Mouse (Mus musculus): ENCODE measurements around the gene Magel2.
A peak's percentile ranks its signal among the peaks of the same experiment; 100 is the strongest.

Gene Magel2

DNA sequence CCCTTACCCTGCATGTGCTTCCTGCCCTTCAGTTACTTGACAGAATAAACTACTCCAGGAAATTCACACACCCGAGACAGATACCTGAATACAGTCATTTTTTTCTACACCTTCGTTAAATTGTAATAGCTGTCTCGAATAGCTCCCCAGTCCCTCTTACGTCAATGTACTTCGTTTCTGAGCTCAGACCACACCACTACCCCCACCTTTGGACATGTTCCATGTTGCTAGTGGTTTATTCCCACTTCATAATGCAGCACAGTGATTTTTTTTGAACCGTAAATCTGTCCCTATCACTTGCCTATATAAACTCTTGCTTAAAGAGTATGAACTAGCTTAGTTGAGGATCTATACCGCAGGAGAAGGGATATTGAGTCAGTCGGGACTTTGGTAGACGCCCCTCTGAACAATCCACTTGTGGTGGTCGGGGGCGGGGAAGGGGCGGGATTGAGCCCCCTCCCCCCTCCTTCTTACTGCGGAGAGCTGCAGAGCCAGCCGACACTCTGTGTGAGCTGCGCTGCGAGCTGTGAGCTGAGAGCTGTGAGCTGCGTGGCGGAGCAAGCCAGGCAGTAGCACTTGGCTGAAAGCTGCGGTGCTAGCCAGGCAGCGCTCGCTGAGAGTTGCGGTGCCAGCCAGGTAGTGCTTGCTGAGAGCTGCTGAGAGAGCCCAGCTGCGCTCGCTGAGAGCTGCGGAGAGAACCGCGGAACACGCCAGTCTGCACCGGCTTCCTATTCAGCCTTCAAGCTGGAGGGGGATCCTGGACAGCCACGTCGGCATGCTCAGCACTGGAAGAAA, at the start of gene Magel2:
Gene Magel2, plus strand, starts transcription at position 501 of the 795 bp plus-strand sequence.
- DNase-seq (ENCODE audit: low spot score): no peak

DNA sequence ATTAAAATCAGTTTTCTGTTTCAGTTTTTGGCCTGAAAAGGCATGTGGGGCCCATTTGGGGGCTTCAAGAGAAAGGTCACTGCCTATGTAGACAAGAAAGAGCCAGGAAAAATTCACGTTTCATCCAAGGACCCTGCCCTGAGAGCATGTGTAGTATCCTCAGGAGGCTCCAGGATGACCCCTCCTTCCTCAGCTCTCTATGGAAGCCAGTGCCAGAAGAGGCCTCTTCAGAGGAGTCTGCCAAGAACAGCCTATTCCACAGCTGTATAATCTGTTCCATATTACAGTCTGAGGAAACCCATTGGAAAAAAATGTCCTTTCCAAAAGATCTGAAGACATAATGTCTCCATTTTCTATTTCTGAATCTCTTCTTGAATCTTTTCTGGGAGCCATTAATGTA, 31.4 kb upstream of the Magel2 start:
- no peak for DNase-seq (ENCODE audit: low spot score)

DNA sequence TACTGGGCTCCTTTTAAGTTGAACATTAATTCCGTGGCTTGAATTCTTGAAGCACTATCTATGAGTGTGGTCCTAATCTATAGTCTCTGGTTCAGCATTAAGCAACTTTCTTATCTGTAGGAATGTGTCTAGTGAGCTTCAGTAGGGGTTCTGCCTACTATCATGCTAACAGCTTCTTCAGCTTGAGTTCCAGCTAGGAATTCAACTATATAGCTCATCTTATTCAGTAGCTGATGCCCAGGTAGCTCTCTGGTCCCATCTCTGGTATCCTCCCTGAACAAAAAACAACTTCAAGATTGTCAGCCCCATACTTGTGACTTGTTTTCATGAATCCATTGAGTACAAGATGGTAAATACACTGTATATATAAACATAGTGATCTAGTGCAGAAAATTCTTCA, 30.5 kb upstream of the Magel2 start, which contains the start of gene Ndn:
Gene Ndn, plus strand, starts transcription at position 301 of the 400 bp plus-strand sequence.
- no peak for DNase-seq (ENCODE audit: low spot score)

DNA sequence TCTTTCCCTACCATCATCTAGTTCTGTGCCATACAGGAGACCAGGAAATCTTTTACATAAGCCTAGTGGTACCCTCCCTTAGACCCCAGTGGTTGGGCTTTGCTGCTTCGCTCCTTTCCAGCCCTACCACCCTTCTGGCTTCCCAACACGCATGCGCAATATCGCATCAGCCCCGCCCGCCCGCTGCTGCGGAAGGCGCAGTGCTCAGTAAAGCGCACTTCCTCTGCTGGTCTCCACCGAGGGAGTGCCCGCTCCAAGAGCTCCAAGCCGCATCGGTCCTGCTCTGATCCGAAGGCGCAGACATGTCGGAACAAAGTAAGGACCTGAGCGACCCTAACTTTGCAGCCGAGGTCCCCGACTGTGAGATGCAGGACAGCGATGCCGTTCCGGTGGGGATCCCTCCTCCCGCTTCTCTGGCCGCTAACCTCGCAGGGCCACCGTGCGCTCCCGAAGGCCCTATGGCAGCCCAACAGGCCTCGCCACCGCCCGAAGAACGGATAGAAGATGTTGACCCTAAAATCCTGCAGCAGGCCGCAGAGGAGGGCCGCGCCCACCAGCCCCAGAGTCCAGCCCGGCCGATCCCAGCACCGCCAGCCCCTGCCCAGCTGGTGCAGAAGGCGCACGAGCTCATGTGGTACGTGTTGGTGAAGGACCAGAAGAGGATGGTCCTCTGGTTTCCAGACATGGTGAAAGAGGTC, 28.6 kb upstream of the Magel2 start:
- peak; percentile 73 for DNase-seq (ENCODE audit: low spot score)

DNA sequence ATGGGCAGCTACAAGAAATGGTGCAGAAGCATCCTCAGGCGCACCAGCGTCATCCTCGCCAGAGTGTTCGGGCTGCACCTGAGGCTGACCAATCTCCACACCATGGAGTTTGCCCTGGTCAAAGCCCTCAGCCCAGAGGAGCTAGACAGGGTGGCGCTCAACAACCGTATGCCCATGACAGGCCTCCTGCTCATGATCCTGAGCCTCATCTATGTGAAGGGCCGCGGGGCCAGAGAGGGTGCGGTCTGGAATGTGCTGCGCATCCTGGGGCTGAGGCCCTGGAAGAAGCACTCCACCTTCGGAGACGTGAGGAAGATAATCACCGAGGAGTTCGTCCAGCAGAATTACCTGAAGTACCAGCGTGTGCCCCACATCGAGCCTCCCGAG, 28.0 kb upstream of the Magel2 start:
- DNase-seq (ENCODE audit: low spot score): no peak

DNA sequence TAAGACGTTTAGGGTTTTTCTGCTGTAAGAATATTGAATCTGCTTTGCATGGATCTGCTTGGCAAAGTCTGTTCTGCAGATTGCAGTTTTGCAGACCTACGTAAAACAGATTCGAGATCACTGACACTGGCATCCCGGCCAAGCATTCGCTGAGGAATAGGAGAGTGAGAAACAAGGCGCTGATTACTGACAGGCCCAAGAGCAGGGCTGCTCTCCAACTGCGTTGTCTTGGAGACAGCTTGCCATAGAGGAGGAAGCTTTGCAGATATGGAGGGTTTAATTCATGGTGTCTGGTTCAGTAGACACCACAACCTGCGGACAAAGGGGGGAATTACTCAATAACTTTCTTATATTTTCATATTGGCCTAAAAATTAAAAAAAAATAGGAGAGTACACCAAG, 25.5 kb upstream of the Magel2 start:
- no peak for DNase-seq (ENCODE audit: low spot score)

DNA sequence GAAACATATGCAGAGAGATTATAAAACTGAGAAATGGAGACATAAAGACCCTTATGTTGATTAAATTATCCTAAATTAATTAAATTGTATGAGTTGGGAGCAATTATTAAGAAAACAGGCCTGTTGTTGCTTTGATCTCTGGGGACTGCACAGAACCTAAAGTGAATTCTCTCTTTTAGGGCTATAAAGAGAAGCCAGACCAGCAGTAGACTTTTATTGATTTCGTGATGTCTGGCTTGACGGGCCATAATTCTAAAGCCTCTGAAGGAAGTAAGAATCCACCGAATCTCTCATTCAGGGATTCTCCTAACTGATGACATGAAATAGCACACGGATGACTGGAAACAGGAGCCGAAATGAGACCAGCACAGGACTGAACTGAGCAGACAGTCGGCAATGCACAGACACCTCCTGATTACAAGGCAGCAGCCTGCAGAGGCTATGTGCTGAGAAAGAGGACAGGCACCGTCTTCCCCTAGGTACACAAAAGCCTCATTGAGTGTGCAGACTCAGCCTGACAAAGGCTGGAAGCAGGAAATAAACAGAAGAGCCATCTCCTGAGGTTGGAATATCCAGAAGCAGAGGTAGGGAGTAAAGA, 11.7 kb upstream of the Magel2 start:
- no peak for DNase-seq (ENCODE audit: low spot score)

DNA sequence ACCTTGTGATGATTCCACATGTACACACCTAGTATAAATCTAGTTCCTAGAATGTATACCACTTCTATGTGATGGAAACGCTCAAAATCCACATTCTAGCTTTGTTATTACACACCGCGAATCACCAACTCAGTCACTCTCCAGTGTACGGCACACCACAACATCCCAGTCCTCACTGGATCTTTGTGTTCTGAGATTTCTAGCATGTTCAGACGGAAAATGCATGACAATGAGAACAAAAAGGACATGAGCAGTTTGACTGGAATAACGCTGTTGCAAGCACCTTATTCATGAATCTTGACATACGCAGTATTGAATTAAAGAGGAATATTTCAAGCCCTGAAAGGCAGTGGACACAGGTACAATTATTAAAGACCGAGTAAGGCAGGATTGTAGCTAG, 10.1 kb upstream of the Magel2 start:
- DNase-seq (ENCODE audit: low spot score): no peak

DNA sequence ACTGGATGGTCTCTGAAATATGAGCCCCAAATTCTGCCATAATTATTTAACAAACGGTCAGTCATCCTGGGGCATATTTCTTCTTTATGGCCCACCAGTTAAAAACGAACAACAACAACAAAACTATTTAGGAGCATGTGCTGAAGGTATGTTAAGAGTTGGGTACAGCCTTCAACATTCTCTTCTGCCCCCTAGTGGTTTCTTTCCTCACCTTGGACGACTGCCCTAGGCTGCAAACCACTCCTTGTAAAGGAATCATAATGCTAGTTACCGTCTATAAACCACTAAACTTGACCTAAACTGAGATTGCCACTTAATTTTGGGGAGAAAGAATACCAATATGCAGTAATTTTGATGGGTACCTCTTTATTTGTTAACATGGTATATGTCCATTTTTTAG, 1.2 kb upstream of the Magel2 start:
- DNase-seq (ENCODE audit: low spot score): no peak

DNA sequence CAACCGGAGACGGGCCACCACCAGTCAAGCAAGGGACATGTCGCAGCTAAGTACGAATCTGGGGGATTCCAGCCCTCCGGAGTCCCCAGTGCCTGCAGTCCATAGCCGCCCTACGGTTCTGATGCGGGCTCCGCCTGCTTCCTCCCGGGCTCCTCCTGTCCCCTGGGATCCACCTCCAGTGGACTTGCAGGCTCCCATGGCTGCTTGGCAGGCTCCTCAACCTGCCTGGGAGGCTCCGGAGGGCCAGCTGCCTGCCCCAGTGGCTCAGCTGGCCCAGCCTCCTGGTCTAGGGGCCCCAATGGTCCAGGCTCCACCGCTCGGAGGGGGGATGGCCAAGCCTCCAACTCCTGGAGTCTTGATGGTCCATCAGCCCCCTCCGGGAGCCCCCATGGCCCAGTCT, 503 bp downstream of the Magel2 start:
- DNase-seq (ENCODE audit: low spot score): no peak

DNA sequence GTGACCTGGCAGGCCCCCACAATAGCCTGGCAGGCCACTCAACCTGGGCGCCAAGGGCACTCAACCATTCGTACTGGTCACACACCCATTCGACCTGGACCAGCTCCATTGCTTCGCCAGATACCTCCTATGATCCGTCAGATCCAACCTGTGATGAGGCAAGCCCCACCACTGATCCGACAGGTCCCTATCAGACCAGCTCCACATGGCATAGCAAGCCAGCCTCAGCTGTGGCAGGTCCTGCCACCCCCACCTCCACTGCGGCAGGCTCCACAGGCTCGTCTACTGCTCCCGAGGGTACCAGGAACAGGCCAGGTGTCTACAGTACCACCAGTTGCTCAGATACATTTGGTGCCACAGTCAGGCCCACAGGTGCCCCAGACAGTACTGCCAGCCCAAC, 1.7 kb downstream of the Magel2 start:
- no peak for DNase-seq (ENCODE audit: low spot score)

DNA sequence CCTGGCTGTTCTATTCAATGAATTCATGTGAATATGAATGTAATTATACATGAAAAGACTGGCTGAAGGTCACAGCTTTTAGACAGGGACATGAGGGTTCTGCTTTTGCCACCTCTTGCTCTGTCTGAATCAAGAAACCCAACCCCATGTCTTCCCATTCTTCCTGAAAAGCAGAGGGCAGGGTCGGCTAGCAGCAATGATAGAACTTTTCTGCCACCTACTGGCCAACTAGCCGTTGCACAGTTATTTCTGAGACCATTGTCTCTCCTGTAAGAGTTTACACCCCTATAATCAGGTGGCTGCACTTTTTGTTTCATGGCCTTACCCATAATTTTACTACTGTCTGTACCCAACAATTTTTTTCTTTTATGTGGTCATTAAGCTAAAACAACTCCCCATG, 5.6 kb downstream of the Magel2 start:
- DNase-seq (ENCODE audit: low spot score): no peak

DNA sequence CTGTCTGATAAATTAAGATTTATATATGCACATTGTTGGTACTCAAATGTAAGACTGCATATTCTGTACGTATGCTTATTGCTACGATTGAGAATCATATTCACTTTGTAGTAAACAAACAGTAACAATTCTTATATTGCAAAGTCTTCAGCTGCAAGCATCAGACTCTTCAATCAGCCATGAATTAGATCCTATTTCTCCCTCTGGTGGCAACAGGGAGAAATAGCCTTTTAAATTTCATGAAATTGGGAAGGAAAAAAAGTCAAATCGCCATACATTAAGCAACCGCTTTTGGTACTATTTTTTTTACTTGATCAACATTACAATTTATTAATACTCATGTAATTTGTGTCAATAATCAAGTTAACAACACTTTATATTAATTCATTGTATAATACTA, 11.5 kb downstream of the Magel2 start:
- DNase-seq (ENCODE audit: low spot score): no peak

DNA sequence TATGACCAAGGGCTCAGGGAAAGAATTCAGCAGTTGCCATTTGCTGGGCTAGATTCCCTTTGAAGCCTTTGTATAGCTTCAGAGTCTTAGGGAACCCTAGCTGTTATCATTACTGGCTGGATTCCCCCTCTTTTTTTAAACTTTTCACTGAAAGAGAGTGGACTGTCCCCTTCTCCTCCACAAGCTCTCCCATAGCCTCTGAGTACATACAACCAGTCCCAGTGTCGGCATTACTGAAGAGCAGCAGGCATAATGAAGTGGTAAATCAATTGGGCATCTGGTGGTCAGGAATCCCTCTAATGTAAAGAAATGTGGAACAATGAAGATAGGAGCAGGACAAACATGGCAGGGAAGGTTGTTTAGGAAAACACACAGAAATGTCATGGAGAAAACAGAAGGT, 15.4 kb downstream of the Magel2 start:
- no peak for DNase-seq (ENCODE audit: low spot score)

DNA sequence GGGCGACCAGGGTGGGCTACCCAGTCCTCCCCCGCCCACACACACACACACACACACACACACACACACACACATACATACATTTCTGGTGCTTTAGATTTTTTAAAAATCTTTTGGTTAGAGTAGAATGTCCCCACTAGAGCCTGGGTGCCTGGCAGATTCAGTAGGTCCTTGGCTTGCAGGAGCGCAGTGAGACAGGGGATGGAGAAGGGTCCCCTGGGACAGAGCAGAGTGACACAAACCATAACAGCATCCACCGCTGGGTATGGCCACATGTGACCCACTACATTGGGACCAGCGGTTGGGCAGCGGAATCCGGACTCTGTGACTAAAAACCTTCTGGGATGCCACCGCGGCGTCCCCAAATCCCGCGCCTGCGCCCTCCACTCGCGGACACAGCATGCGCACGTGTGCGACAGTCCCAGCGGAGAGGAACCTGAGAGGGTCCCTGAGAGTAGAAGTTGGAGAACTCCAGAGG, 29.8 kb downstream of the Magel2 start:
- DNase-seq (ENCODE audit: low spot score): no peak

DNA sequence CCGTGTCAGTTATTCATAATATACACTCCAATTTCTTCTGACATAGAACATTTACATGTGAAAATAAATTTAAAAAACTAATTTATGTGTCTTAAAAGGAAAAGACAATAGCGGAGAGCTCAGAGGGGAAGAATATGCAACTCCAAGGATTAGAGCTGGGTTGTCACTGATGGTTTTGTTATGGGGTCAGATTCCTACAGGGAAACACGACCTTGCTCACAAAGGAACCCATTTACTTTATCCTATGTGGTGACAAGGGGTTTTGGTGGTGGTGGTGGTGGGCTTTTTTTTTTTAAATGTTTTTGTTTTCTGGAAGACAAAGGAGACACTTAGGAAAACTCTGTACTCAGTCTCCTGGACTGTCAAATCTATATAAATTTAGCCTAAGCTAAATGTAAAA, 31.0 kb downstream of the Magel2 start:
- DNase-seq (ENCODE audit: low spot score): no peak

DNA sequence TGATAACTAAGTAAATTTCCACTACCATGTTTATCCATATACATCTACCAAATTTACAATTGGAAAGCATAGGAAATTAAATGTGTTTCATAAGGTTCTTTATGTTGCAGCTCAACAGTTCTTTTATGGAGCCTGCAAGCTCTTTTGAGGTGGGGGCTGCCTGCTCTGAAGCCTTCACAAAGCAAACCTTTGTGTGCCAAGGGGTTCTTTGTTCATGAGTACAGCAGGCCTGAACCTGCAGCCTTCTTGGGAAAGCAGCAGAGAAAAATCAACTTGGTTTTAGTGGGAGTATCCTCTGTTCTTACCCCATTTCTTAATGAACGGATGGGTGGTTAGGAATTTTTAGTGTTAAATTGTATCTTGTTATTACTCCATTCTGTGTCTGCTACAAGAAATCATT, 38.4 kb downstream of the Magel2 start:
- DNase-seq (ENCODE audit: low spot score): no peak

DNA sequence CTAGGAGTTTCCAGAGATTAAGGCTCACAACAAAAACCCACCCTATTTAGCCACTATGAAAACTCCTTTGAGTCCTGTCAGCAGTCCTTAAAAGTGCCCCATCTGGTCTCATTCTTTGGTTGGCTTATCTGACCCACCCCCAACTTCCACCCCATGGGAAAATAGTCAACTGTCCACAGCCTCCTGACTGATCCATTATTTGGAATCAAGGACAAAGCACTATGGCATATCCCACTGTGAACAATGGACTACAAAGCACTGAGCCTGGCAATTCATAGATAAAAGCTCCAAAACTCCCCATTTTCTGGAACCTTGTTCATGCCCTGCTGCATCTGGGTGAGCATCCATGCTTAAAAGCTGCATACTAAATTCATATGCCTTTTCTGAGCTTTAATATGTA, 39.4 kb downstream of the Magel2 start:
- no peak for DNase-seq (ENCODE audit: low spot score)

DNA sequence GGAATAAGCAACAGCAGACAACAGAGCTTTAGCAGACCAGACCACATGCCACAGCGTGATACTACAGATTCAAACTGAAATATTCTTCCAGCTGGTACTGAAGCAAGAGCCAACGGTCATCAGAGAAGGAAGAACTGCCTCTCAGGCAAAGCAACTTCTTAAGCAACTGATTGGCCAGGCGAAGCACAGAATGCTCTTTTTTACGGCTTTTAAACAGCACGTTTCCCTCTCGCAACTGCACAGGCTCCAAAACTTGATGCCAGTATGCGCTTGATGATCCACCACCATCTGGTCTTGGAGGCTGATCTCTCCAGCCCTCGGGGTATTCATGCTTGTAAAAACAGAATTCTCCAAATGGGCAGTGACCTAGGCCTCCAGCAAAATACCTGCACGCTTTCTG, 41.5 kb downstream of the Magel2 start:
- DNase-seq (ENCODE audit: low spot score): no peak

DNA sequence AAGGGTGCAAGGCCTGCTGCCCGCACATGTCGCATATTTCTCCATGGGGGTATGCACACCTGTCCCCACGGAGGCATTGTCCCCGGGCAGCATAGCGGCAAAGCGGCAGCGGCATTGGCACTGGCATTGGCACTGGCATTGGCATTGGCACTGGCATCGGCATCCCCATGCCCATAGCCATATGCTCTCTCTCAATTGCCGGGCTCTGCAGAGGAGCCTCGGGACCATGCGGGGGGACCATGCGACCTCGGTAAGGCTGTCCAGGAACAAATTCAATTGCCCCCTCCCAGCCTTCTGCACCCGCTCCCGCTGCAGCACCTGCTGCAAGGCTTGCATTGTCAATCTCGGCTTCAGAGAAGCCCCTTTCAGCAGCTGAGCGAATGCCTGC, 42.3 kb downstream of the Magel2 start:
- no peak for DNase-seq (ENCODE audit: low spot score)

DNA sequence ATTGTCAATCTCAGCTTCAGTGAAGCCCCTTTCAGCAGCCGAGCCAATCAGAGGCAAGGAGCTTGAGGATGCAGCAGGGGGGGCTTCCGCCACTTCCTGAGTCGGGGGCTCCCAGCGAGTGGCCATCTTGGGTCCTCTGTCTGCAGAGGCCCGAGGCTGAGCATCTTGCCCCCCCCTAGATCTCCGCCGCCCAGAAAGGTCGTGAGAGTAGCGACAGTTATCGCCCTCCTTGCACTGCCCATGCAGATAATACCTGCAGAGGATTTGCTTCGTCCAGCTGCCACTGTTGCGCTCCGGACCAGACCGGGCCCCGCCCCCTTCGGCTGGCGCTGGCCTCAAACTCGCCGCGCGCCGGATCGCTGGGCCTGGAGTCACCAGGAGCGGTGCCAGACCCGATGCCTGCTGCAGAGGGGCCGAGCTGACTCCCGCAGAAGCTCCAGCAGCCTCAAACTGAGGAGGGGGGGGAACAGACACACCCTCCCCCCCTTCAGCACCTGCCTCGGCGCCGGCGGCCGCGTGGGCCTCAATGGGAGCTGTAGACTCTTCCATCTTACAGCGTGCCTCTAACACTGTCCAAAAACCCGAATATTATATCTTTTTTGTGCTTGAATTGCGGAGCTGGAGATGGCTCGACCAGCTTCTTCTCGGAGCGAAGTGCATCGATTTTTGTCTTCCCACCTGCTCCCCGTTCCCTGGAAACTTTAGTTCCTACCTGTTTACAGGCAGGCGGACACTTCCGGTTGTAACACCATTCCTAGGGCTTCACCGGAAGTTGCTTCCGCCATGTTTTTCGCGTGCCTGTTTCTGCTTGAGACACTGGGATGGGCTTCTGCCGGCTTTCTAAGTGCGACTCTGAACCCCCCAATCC, 42.9 kb downstream of the Magel2 start, which contains the start of gene Mkrn3:
Gene Mkrn3, minus strand, starts transcription at position 647 of the 868 bp plus-strand sequence.
- DNase-seq (ENCODE audit: low spot score): peak; percentile 66

DNA sequence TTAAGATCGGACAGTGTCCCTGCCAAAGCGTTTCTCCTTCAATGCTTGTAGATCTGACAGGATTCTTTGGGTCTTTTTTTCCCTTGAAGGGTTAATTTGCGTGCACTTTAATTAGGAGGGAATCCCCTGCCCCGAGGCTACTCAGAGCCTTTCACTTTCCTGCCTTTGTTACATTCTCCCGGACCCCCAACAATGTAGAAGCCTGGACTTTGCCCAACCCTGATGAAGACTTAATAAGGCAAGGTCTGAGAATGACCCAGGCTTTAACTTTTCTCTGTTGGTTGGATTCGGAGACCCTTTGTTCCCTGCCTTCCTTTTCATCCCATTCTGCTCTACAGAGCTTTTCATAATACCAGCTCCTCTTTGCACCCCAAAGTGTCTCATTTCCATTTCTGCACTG, 43.8 kb downstream of the Magel2 start:
- no peak for DNase-seq (ENCODE audit: low spot score)
